Mouse (Mus musculus) cerebellum, adult 2 months (tissue): Measurements from ENCODE around the gene Clta. TPM values are rescaled to one million over a fixed set of nuclear protein-coding genes. Genes with fewer than 3 reads are reported as not detected.
"Not testable (repeated sequence)": the region's sequence is repeated elsewhere in the genome, so short reads cannot be mapped to it uniquely, and the experiment has no call there.

Source experiments
- DNase-seq, 2 experiments: peaks; one replicate each; pipeline ENCODE4 v3.0.0; 2021
- H3K27ac ChIP-seq: fragments of 200-500 bp; 2 replicates; pipeline ENCODE4 v1.5.1; 2012; ENCODE audit warnings: low read length, control low read depth, inconsistent platforms; ENCODE audit not compliant: insufficient read depth
- H3K27me3 ChIP-seq: fragments of 200-500 bp; 2 replicates; pipeline ENCODE4 v1.6.1; 2012; ENCODE audit warnings: inconsistent platforms, mild to moderate bottlenecking, low read length, moderate library complexity; ENCODE audit not compliant: control insufficient read depth, insufficient read depth
- H3K4me1 ChIP-seq: fragments of 200-500 bp; 2 replicates; pipeline ENCODE4 v1.6.1; 2011; ENCODE audit warnings: low read length; ENCODE audit not compliant: control insufficient read depth, insufficient read depth
- H3K4me3 ChIP-seq: fragments of 200-500 bp; replicated peaks from 2 replicates; pipeline ENCODE3; 2011; ENCODE audit warnings: mild to moderate bottlenecking, low read depth, low read length, control low read depth; ENCODE audit not compliant: insufficient read depth
- CTCF ChIP-seq: fragments of 200-500 bp; IDR thresholded peaks from 2 replicates; pipeline ENCODE4 v1.5.1; 2011; ENCODE audit warnings: low read depth, mild to moderate bottlenecking, control low read depth, low read length, moderate library complexity, borderline replicate concordance; ENCODE audit not compliant: insufficient read depth
- POLR2A ChIP-seq: fragments of 200-500 bp; IDR thresholded peaks from 2 replicates; pipeline ENCODE4 v1.6.1; 2011; ENCODE audit warnings: low read length, control low read depth, borderline replicate concordance; ENCODE audit not compliant: insufficient read depth
- WGBS: fragments of 180-500 bp; shearing (Covaris S2); methylation state at CpG from one replicate; pipeline ENCODE4 v1.1.7; 2018; 5-methylcytosine and 5-hydroxymethylcytosine counted together
- polyA plus RNA-seq: library from polyadenylated mRNA; depleted of rRNA; stranded (reverse); fragments of >200 nt; gene quantifications from 2 replicates; pipeline ENCODE4 v1.2.3, GENCODE M21; 2012

Gene Clta
- polyA plus RNA-seq, 1 experiment: 486 TPM

DNA sequence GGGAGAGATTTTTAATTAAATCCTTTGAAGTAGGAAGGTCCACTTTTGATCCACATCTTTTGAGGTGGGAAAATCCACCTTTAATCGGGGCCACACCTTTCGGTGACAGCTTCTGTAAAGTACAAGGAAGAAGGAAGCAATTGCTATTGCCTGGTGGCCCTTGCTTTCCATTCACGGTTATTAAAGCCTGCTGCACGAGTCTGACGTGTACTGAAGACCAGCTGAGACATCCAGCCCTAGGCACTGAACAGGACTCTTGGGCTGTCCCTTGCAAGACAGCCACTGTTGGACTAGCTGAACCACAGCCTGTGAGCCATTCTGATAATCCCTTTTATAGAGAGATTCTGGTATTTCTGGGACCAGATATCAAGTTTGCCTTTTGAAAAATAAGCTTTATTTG, 32.2 kb downstream of the Clta start:
- Histone ChIP-seq H3K4me1 (peaks cover 3% of the 10 kb centered on the region), H3K27ac (no peak overlapping the region), H3K27me3 (no peaks in the 10 kb centered on the region), H3K4me3 (no peak overlapping the region)
- no peak for DNase-seq
- TF ChIP-seq POLR2A: no peak
- TF ChIP-seq CTCF: no peak
- 61% methylated on average over 5 of the region's 5 CpGs for WGBS

GRCm38 (mm10) chr4:44040802-44041201, 36.5 kb downstream of the Clta start:
- Histone ChIP-seq H3K4me3 (no peak overlapping the region), H3K27ac (no peak overlapping the region), H3K27me3 (no peaks in the 10 kb centered on the region), H3K4me1 (no peaks in the 10 kb centered on the region)
- TF ChIP-seq POLR2A (no peak), CTCF (no peak)
- DNase-seq: no peak
- WGBS: 96% methylated on average over 4 of the region's 4 CpGs

- TF ChIP-seq POLR2A (no peak), CTCF (no peak)
- whole genome bisulfite sequencing: 79% methylated on average over 5 of the region's 5 CpGs
- H3K27me3 ChIP-seq: no peaks in the 10 kb centered on the region
- no peaks in the 10 kb centered on the region for H3K4me1 ChIP-seq
- H3K4me3 ChIP-seq: no peak overlapping the region
- H3K27ac ChIP-seq: no peak overlapping the region
- no peak for DNase-seq
Observed at GRCm38 (mm10) chr4:44042429-44042828, 38.2 kb downstream of the Clta start.

DNA sequence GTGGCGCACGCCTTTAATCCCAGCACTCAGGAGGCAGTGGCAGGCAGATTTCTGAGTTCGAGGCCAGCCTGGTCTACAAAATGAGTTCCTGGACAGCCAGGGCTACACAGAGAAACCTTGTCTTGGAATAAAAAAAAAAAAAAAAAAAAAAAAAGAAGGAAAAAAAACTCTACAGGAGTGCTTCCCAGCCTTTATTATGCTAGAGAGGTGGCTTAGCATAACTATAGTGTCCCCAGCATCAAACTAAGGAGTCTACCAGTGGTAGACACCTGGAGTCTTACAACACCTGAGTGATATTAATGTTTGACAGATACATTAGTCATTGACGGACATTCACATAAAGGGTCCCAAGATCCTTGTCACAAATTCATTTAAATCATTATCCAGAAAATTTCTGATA, 38.9 kb downstream of the Clta start:
- not testable (repeated sequence) for H3K27me3 ChIP-seq, H3K4me1 ChIP-seq, H3K27ac ChIP-seq, DNase-seq, H3K4me3 ChIP-seq
- WGBS: 96% methylated on average over 4 of the region's 4 CpGs

DNA sequence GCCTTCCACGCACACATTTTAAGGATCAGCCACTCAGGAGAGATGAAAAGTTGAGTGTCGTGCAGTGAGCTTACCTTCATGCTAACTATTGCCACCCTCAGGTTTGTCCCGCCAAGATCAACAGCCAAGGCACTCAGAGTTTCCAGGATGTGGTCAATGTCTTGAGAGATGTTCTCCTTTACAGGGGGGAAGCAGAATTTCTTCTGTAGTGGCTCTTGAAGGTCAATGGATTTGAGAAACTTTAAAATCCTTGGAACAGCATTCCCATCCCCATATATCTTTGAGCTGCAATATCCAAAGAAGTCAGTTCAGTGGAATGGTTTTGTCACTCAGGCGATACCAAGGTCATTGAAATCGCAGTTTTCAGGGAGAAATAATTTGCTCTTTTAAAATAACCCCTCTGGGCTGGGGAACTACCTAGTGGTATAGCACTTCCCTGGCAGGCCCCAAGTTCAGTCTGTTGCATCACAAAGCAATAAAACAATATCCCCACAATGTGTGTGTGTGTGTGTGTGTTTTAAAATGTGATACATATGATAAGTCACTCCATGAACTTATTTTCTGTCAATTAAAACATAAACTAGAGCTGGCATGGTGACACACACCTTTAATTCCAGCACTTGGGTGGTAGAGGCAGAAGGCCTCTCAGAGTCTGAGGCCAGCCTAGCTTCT, 40.6 kb downstream of the Clta start:
- 95% methylated on average over 5 of the region's 5 CpGs for WGBS
- H3K4me1 ChIP-seq: no peaks in the 10 kb centered on the region

DNA sequence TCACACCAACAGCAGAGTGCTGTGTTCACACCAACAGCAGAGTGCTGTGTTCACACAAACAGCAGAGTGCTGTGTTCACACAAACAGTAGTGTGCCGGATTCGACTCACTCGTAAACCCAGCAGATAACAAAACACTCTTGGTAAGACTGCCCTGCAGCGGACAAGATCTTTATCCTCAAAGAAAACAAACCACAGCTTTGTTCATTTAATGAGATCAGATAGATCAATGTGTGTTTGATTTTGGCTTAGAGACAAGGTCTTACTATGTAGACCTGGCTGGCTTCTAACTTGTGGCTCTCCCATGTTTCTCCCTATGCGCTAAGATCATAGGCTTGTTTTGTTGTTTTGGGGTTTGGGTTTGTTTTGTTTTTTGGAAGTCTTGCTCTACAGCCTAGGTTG, 41.8 kb downstream of the Clta start:
- no peak overlapping the region for H3K27ac ChIP-seq
- WGBS: 94% methylated on average over 5 of the region's 5 CpGs
- no peaks in the 10 kb centered on the region for H3K27me3 ChIP-seq
- DNase-seq: no peak
- H3K4me3 ChIP-seq: no peak overlapping the region
- TF ChIP-seq CTCF (no peak), POLR2A (no peak)
- H3K4me1 ChIP-seq: no peaks in the 10 kb centered on the region

More for the DNA sequence above, 40.6 kb downstream of the Clta start:
- DNase-seq: no peak
- TF ChIP-seq POLR2A (no peak), CTCF (no peak)
- Histone ChIP-seq H3K27me3 (no peaks in the 10 kb centered on the region), H3K4me3 (no peak overlapping the region), H3K27ac (no peak overlapping the region)

- H3K27me3 ChIP-seq: no peaks in the 10 kb centered on the region
- WGBS: 90% methylated on average over 5 of the region's 5 CpGs
- no peak overlapping the region for H3K27ac ChIP-seq
- TF ChIP-seq CTCF: no peak
- TF ChIP-seq POLR2A: no peak
- no peak for DNase-seq
- H3K4me1 ChIP-seq: no peaks in the 10 kb centered on the region
- H3K4me3 ChIP-seq: no peak overlapping the region
Observed at GRCm38 (mm10) chr4:44049812-44050211, 45.6 kb downstream of the Clta start.

DNA sequence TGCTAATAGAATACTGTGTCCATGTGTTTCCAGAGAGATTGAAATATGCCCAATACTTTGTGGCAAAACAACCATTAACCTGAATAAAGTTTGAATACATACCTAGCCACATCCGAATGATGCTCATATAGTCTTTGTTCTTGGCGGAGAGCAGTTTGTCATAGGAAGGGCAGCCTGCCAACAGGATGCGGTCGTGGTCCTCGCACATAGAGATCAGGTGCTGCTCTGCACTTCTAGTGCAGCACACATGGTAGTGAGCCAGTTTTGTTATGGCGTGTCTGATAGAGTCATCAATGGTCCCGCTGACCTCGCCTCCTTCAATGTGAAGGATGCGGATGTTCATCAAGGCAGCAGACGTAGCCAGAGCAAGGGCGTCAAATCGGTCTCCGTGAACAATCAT, 55.4 kb downstream of the Clta start:
- H3K4me3 ChIP-seq: no peak overlapping the region
- no peak for TF ChIP-seq CTCF
- no peak for TF ChIP-seq POLR2A
- DNase-seq: no peak
- H3K4me1 ChIP-seq: no peaks in the 10 kb centered on the region
- no peak overlapping the region for H3K27ac ChIP-seq
- H3K27me3 ChIP-seq: no peaks in the 10 kb centered on the region
- WGBS: 80% methylated on average over 13 of the region's 13 CpGs
